Mouse (Mus musculus): ENCODE results near the gene Fbh1.

GRCm38 (mm10) chr2:11699905-11700304 is 77.5 kb downstream of the Fbh1 start:
- no peak for TF ChIP-seq CTCF (IDR thresholded peaks at IDR 0.05; ENCODE audit: low read depth, low read length)
- no peak for TF ChIP-seq POLR2AphosphoS5 (IDR thresholded peaks at IDR 0.05; ENCODE audit: insufficient replicate concordance, low read depth, low read length)
- TF ChIP-seq GATA1 (IDR thresholded peaks at IDR 0.05; ENCODE audit: borderline replicate concordance, low read length), result no peak
- no peak for TF ChIP-seq TAL1 (conservative IDR thresholded peaks at IDR 0.05; ENCODE audit: low read depth, low read length)
- TF ChIP-seq GATA2 (IDR thresholded peaks at IDR 0.05; ENCODE audit: borderline replicate concordance, low read depth, low read length), result no peak
